Mouse (Mus musculus): ENCODE measurements around the gene Vezt. TPM values are rescaled to one million over a fixed set of nuclear protein-coding genes. Genes with fewer than 3 reads are reported as not detected.

Vezt gene
- total and polyA plus RNA-seq, 2 experiments from 2014 or later, result 34.4 to 51.6 TPM

DNA sequence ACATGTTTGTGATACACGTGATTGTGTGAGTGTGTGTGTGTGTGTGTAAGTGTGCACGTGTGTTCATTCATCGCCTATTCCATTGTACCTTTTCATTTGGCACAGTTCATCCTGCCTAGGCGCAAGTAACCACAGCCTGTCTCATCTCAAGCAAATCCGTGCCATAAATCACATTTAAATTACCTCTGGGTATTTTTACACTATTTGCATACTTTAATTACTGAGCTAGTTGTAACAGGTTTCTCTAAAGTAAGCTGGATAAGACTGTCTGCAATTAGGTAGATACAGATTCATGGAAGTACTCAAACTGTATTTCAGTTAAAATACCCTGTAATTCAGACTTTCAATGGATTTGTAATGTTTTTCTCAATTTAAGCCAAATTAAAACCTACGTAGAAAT, 20.9 kb upstream of the Vezt start:
- H3K27ac ChIP-seq, result no peak overlapping the region
- WGBS, result 85% methylated on average over 6 of the region's 6 CpGs
- no peak overlapping the region for H3K4me2 ChIP-seq (ENCODE audit: low read depth, low read length)
- no peaks in the 10 kb centered on the region for H3K4me1 ChIP-seq (ENCODE audit: insufficient read depth, low read length)
- H3K9me3 ChIP-seq (ENCODE audit: low read length), result no peaks in the 10 kb centered on the region
- H3K4me3 ChIP-seq (ENCODE audit: low read length), result no peak overlapping the region
- DNase-seq (ENCODE audit: low spot score), result no peak
- no peaks in the 10 kb centered on the region for H3K36me3 ChIP-seq (ENCODE audit: insufficient read depth, low read length)
- ATAC-seq, result no peak
- no peak for TF ChIP-seq CTCF (IDR thresholded peaks at IDR 0.05; ENCODE audit: low read depth)
- no peak overlapping the region for H3K9ac ChIP-seq (replicated peaks; ENCODE audit: low read length)
- H3K27me3 ChIP-seq (ENCODE audit: insufficient read depth, low read length), result no peaks in the 10 kb centered on the region

DNA sequence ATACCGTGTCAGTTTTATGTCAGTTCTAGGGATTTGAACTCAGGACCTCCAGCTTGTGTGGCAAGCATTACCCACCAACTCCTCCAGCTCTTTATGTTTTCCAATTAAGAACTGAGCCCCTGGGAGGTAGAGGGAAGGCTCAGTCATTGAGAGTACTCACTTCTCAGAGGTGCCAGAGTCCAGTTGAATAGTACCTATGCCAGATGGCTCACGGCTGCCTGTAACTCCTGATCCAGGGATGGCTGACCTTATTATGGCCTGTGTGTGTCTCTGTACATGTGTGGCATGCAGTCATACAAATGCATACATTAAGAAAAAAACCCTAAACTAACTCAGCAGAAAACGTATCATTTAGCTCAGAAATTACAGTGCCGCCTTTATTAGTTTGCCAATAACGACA, 15.1 kb upstream of the Vezt start:
- Histone ChIP-seq H3K27me3 (ENCODE audit: insufficient read depth, low read length) (no peaks in the 10 kb centered on the region), H3K27ac (no peak overlapping the region), H3K9ac (replicated peaks; ENCODE audit: low read length) (no peak overlapping the region), H3K4me3 (ENCODE audit: low read length) (no peak overlapping the region), H3K9me3 (ENCODE audit: low read length) (no peaks in the 10 kb centered on the region), H3K4me2 (ENCODE audit: low read depth, low read length) (no peak overlapping the region), H3K36me3 (ENCODE audit: insufficient read depth, low read length) (no peaks in the 10 kb centered on the region), H3K4me1 (ENCODE audit: insufficient read depth, low read length) (peaks cover 3% of the 10 kb centered on the region; the same call in 1 of the 2 replicates)
- WGBS, result 85% methylated on average over 5 of the region's 5 CpGs
- TF ChIP-seq CTCF (IDR thresholded peaks at IDR 0.05; ENCODE audit: low read depth), result no peak
- ATAC-seq (no peak), DNase-seq (ENCODE audit: low spot score) (no peak)

GRCm38 (mm10) chr10:94049121-94049520, 13.5 kb upstream of the Vezt start:
- TF ChIP-seq CTCF (IDR thresholded peaks at IDR 0.05; ENCODE audit: low read depth), result no peak
- Histone ChIP-seq H3K9me3 (ENCODE audit: low read length) (no peaks in the 10 kb centered on the region), H3K9ac (replicated peaks; ENCODE audit: low read length) (no peak overlapping the region), H3K27ac (no peak overlapping the region), H3K4me2 (ENCODE audit: low read depth, low read length) (no peak overlapping the region), H3K4me1 (ENCODE audit: insufficient read depth, low read length) (peaks cover 3% of the 10 kb centered on the region; the same call in 1 of the 2 replicates), H3K4me3 (ENCODE audit: low read length) (no peak overlapping the region), H3K27me3 (ENCODE audit: insufficient read depth, low read length) (no peaks in the 10 kb centered on the region), H3K36me3 (ENCODE audit: insufficient read depth, low read length) (no peaks in the 10 kb centered on the region)
- no peak for DNase-seq (ENCODE audit: low spot score)
- peak; percentile 51; the same call in 1 of the 2 replicates for ATAC-seq
- WGBS, result 63% methylated on average over 8 of the region's 8 CpGs

DNA sequence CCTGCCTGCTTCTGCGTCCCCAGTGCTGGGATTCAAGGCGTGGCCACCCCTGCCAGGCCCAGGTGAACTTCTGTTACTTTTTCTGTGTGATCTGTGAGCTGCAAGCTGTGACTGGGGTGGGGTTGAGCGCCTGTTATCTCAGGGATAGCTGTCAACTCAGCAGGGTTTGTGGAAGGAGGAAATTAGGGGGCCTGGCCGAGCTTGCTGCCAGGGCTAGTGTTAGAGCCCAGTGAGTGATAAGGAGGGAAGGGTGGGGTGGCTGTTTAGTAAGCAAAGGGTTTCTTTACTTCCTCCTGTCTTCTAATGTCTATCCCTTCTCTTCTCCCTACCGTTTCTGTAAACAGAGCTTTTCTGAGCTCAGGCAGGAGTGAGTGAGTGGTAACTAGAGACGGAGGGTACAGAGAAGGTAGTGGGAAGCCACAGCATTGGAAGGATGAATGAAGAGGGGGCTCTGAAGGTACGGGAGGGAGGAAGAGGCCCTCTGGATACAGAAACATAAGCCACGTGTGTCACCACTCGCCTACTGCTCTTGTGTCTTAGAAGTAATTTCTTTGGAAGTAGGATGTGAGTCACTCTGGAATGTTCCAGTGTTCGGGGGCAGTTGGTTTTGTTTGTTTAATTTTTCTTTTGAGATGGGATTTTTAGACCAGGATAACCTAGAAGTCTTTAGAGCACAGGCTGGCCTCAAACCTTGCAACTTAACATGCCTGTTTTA, 12.4 kb upstream of the Vezt start:
- H3K27ac ChIP-seq, result no peak overlapping the region
- no peak overlapping the region for H3K9ac ChIP-seq (replicated peaks; ENCODE audit: low read length)
- H3K27me3 ChIP-seq (ENCODE audit: insufficient read depth, low read length), result no peaks in the 10 kb centered on the region
- 75% methylated on average over 10 of the region's 10 CpGs for WGBS
- ATAC-seq (no peak), DNase-seq (ENCODE audit: low spot score) (no peak)
- H3K4me1 ChIP-seq (ENCODE audit: insufficient read depth, low read length), result peaks cover 3% of the 10 kb centered on the region; the same call in 1 of the 2 replicates
- no peaks in the 10 kb centered on the region for H3K9me3 ChIP-seq (ENCODE audit: low read length)
- no peak for TF ChIP-seq CTCF (IDR thresholded peaks at IDR 0.05; ENCODE audit: low read depth)
- no peak overlapping the region for H3K4me3 ChIP-seq (ENCODE audit: low read length)
- H3K4me2 ChIP-seq (ENCODE audit: low read depth, low read length), result no peak overlapping the region
- no peaks in the 10 kb centered on the region for H3K36me3 ChIP-seq (ENCODE audit: insufficient read depth, low read length)

DNA sequence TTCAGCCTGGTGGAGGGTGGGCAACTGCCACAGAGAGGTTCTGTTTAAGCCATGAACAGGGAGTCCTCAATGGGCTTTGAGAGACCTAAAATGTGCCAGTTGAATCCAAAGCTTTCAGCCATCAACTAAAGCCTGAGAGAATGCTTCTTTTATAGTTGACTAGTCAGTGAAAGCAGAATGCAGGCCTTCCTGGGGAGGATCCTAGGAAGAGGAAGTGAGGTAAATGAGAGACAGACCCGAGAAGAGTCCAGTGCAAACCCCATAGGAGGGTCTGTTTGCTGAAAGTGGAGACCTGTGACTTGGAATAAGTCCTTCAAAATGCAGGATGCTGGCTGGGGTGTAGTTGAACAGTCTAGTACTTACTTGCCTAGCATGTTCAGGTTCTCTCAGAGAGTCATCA, 11.4 kb upstream of the Vezt start:
- H3K27me3 ChIP-seq (ENCODE audit: insufficient read depth, low read length), result no peaks in the 10 kb centered on the region
- H3K9ac ChIP-seq (replicated peaks; ENCODE audit: low read length), result no peak overlapping the region
- 69% methylated on average over 1 of the region's 1 CpGs for WGBS
- H3K9me3 ChIP-seq (ENCODE audit: low read length), result no peaks in the 10 kb centered on the region
- H3K4me3 ChIP-seq (ENCODE audit: low read length), result no peak overlapping the region
- no peak for TF ChIP-seq CTCF (IDR thresholded peaks at IDR 0.05; ENCODE audit: low read depth)
- no peaks in the 10 kb centered on the region for H3K36me3 ChIP-seq (ENCODE audit: insufficient read depth, low read length)
- no peak overlapping the region for H3K27ac ChIP-seq
- peaks cover 3% of the 10 kb centered on the region; the same call in 1 of the 2 replicates for H3K4me1 ChIP-seq (ENCODE audit: insufficient read depth, low read length)
- no peak for ATAC-seq
- no peak for DNase-seq (ENCODE audit: low spot score)
- no peak overlapping the region for H3K4me2 ChIP-seq (ENCODE audit: low read depth, low read length)

- ATAC-seq, result no peak
- Histone ChIP-seq H3K27me3 (ENCODE audit: insufficient read depth, low read length) (no peaks in the 10 kb centered on the region), H3K4me1 (ENCODE audit: insufficient read depth, low read length) (peaks cover 3% of the 10 kb centered on the region; the same call in 1 of the 2 replicates), H3K4me2 (ENCODE audit: low read depth, low read length) (no peak overlapping the region), H3K9me3 (ENCODE audit: low read length) (no peaks in the 10 kb centered on the region), H3K9ac (replicated peaks; ENCODE audit: low read length) (no peak overlapping the region), H3K27ac (no peak overlapping the region), H3K4me3 (ENCODE audit: low read length) (no peak overlapping the region), H3K36me3 (ENCODE audit: insufficient read depth, low read length) (no peaks in the 10 kb centered on the region)
- WGBS, result 96% methylated on average over 13 of the region's 13 CpGs
- TF ChIP-seq CTCF (IDR thresholded peaks at IDR 0.05; ENCODE audit: low read depth), result no peak
- no peak for DNase-seq (ENCODE audit: low spot score)
Observed at GRCm38 (mm10) chr10:94045301-94045700, 9.7 kb upstream of the Vezt start.

GRCm38 (mm10) chr10:94043908-94044307, 8.3 kb upstream of the Vezt start:
- WGBS, result 37% methylated on average over 10 of the region's 10 CpGs
- no peak for TF ChIP-seq CTCF (IDR thresholded peaks at IDR 0.05; ENCODE audit: low read depth)
- ATAC-seq, result no peak

More at GRCm38 (mm10) chr10:94043908-94044307, 8.3 kb upstream of the Vezt start:
- no peak overlapping the region for H3K27ac ChIP-seq
- H3K4me1 ChIP-seq (ENCODE audit: insufficient read depth, low read length), result peaks cover 3% of the 10 kb centered on the region; the same call in 1 of the 2 replicates
- no peaks in the 10 kb centered on the region for H3K27me3 ChIP-seq (ENCODE audit: insufficient read depth, low read length)
- no peaks in the 10 kb centered on the region for H3K9me3 ChIP-seq (ENCODE audit: low read length)
- DNase-seq (ENCODE audit: low spot score), result no peak
- H3K9ac ChIP-seq (replicated peaks; ENCODE audit: low read length), result no peak overlapping the region
- H3K4me2 ChIP-seq (ENCODE audit: low read depth, low read length), result no peak overlapping the region
- no peaks in the 10 kb centered on the region for H3K36me3 ChIP-seq (ENCODE audit: insufficient read depth, low read length)
- H3K4me3 ChIP-seq (ENCODE audit: low read length), result no peak overlapping the region
